Mouse (Mus musculus): ENCODE measurements around the gene Naa25. TPM values are rescaled to one million over a fixed set of nuclear protein-coding genes. Genes with fewer than 3 reads are reported as not detected.

Naa25 gene
- total RNA-seq, 2 experiments from 2014 or later = 39.4 to 39.8 TPM

Other genes starting within 250 kb of the Naa25 start
- gene Ptpn11, start 206.5 kb upstream of the Naa25 start, total RNA-seq (2021) = 100 to 1,000 TPM; 104 to 106 TPM
- 100 to 1,000 TPM; 493 to 505 TPM for gene Rpl6, start 193.5 kb upstream of the Naa25 start, total RNA-seq (2021)
- 100 to 1,000 TPM; 156 to 168 TPM for gene Hectd4, start 177.7 kb upstream of the Naa25 start, total RNA-seq (2021)
- gene Trafd1, start 12.3 kb upstream of the Naa25 start, total RNA-seq (2021) = 10 to 100 TPM; 73.2 to 74.7 TPM
- 1 to 10 TPM; 8.4 to 8.9 TPM for gene Tmem116, start 54.0 kb downstream of the Naa25 start, total RNA-seq (2021)
- gene Erp29, start 54.6 kb downstream of the Naa25 start, total RNA-seq (2021) = 100 to 1,000 TPM; 140 to 150 TPM
- under 1 TPM in 1 of 2 experiments, not detected in 1; 0.10 TPM for gene Adam1b, start 105.5 kb downstream of the Naa25 start, total RNA-seq (2021)
- 10 to 100 TPM; 17.0 to 19.6 TPM for gene Adam1a, start 147.5 kb downstream of the Naa25 start, total RNA-seq (2021)
- not detected for gene Gm42878, start 147.5 kb downstream of the Naa25 start, total RNA-seq (2021)
- 10 to 100 TPM; 59.6 to 63.1 TPM for gene Mapkapk5, start 148.0 kb downstream of the Naa25 start, total RNA-seq (2021)
- 100 to 1,000 TPM; 136 to 161 TPM for gene Aldh2, start 195.9 kb downstream of the Naa25 start, total RNA-seq (2021)
- gene Acad12, start 221.0 kb downstream of the Naa25 start, total RNA-seq (2021) = 1 to 10 TPM; 6.1 to 6.8 TPM